Mouse (Mus musculus) myocyte (in vitro differentiated cells): ENCODE measurements at regions not wholly inside any gene's neighbourhood (a gene's known extent, or its start where the extent isn't known, plus 50 kb on each side); places are given as distances from the start of the nearest gene placed in this dataset.

Source experiments
- H3K27me3 ChIP-seq: one replicate; pipeline ENCODE4 v1.6.1; 2011; ENCODE audit not compliant: control insufficient read depth, insufficient read depth, insufficient read length
- H3K36me3 ChIP-seq: one replicate; pipeline ENCODE4 v1.6.1; 2011; ENCODE audit not compliant: control insufficient read depth, insufficient read depth
- H3K4me2 ChIP-seq: one replicate; pipeline ENCODE4 v1.6.1; 2011; ENCODE audit warnings: low read depth, control low read depth
- H3K4me3 ChIP-seq: one replicate; pipeline ENCODE4 v1.5.1; 2011; ENCODE audit warnings: mild to moderate bottlenecking, control low read depth, moderate library complexity
- H3K79me2 ChIP-seq: one replicate; pipeline ENCODE4 v1.6.1; 2011; ENCODE audit not compliant: control insufficient read depth, insufficient read depth
- H3ac ChIP-seq: one replicate; pipeline ENCODE4 v1.6.1; 2011; ENCODE audit not compliant: control insufficient read depth, insufficient read length
- CEBPB ChIP-seq: IDR thresholded peaks from 2 replicates; pipeline ENCODE4 v1.6.1; 2011; ENCODE audit warnings: mild to moderate bottlenecking, moderate library complexity; ENCODE audit not compliant: poor library complexity, insufficient read depth, severe bottlenecking
- E2F4 ChIP-seq: IDR thresholded peaks from one replicate; pipeline ENCODE4 v1.6.1; 2011; ENCODE audit warnings: mild to moderate bottlenecking, control low read depth, moderate library complexity; ENCODE audit not compliant: insufficient read depth
- MAX ChIP-seq: IDR thresholded peaks from one replicate; pipeline ENCODE4 v1.6.1; 2011; ENCODE audit warnings: low read depth, mild to moderate bottlenecking, control low read depth
- MYOD1 ChIP-seq, 3 experiments: IDR thresholded peaks; one replicate each; pipeline ENCODE4 v1.6.1; 2011; ENCODE audit warnings: control low read depth in 2 of 3, low read depth in 2 of 3, mild to moderate bottlenecking in 2 of 3, moderate library complexity in 1 of 3; ENCODE audit not compliant: insufficient read length in 2 of 3, control insufficient read depth in 1 of 3
- MYOG ChIP-seq, 3 experiments: IDR thresholded peaks; one replicate each; pipeline ENCODE4 v1.6.1; 2011; ENCODE audit warnings: control low read depth in 2 of 3, low read depth in 2 of 3, mild to moderate bottlenecking in 2 of 3; ENCODE audit not compliant: insufficient read length in 2 of 3, control insufficient read depth in 1 of 3, insufficient read depth in 1 of 3
- POLR2A ChIP-seq: IDR thresholded peaks from one replicate; pipeline ENCODE4 v1.6.1; 2011; ENCODE audit warnings: low read depth, mild to moderate bottlenecking, control low read depth, moderate library complexity; ENCODE audit not compliant: insufficient read length
- POLR2AphosphoS2 ChIP-seq: IDR thresholded peaks from one replicate; pipeline ENCODE4 v1.6.1; 2011; ENCODE audit warnings: low read depth, control low read depth; ENCODE audit not compliant: insufficient read length
- REST ChIP-seq: IDR thresholded peaks from one replicate; pipeline ENCODE4 v1.6.1; 2011; ENCODE audit warnings: mild to moderate bottlenecking, control low read depth, moderate library complexity; ENCODE audit not compliant: insufficient read depth, insufficient read length
- SRF ChIP-seq: IDR thresholded peaks from one replicate; pipeline ENCODE4 v1.6.1; 2011; ENCODE audit warnings: low read depth; ENCODE audit not compliant: control insufficient read depth, insufficient read length
- TCF12 ChIP-seq: IDR thresholded peaks from one replicate; pipeline ENCODE4 v1.6.1; 2011; ENCODE audit warnings: mild to moderate bottlenecking, control low read depth; ENCODE audit not compliant: poor library complexity, insufficient read depth, severe bottlenecking
- TCF3 ChIP-seq: IDR thresholded peaks from one replicate; pipeline ENCODE4 v1.6.1; 2011; ENCODE audit warnings: low read depth, control low read depth; ENCODE audit not compliant: insufficient read length
- USF1 ChIP-seq: IDR thresholded peaks from one replicate; pipeline ENCODE4 v1.6.1; 2011; ENCODE audit warnings: low read depth, mild to moderate bottlenecking, control low read depth, moderate library complexity

- H3K27me3 ChIP-seq, result no peaks in the 10 kb centered on the region
- H3K4me2 ChIP-seq, result no peak overlapping the region
- TF ChIP-seq REST (no peak), TCF3 (no peak), MYOG (IDR thresholded peaks at IDR 0.05; ENCODE audit: control insufficient read depth in 1 of 3, insufficient read depth in 1 of 3, insufficient read length in 2 of 3, low read depth in 2 of 3) (no peak), E2F4 (no peak), MAX (no peak), MYOD1 (IDR thresholded peaks at IDR 0.05; ENCODE audit: control insufficient read depth in 1 of 3, insufficient read length in 2 of 3, low read depth in 2 of 3) (no peak), POLR2A (no peak), TCF12 (no peak), USF1 (no peak), CEBPB (no peak), POLR2AphosphoS2 (no peak), SRF (no peak)
- H3K79me2 ChIP-seq, result no peaks in the 10 kb centered on the region
- no peaks in the 10 kb centered on the region for H3K36me3 ChIP-seq
- H3K4me3 ChIP-seq, result no peak overlapping the region
- no peak overlapping the region for H3ac ChIP-seq
Observed at GRCm38 (mm10) chr3:149331251-149331960, 341.1 kb upstream of the Adgrl2 start.

DNA sequence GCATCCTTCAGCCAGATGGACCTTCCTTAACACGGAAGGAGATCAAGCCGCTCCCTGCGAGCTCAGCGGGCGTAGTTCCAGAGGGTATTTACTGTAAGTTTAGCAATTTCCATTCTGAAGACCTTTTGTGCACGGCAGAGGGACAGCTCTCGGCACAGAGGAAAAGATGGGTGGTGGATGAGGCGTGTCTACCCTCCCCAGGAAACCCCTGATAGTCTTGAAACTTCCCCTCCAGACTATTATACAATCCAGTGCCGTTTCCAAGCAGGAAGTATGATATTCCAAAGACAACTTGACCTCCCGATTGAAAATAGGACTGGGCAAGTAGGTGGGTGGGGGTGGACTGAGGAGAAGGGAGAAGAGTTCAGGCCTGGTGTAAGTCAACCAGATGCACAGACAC lies 340.4 kb upstream of the Adgrl2 start:
- Histone ChIP-seq H3K4me3 (no peak overlapping the region), H3K4me2 (no peak overlapping the region), H3K27me3 (no peaks in the 10 kb centered on the region), H3ac (no peak overlapping the region), H3K36me3 (no peaks in the 10 kb centered on the region), H3K79me2 (no peaks in the 10 kb centered on the region)
- TF ChIP-seq TCF12 (no peak), MYOD1 (IDR thresholded peaks at IDR 0.05; ENCODE audit: control insufficient read depth in 1 of 3, insufficient read length in 2 of 3, low read depth in 2 of 3) (no peak), MAX (no peak), POLR2AphosphoS2 (no peak), REST (no peak), POLR2A (no peak), USF1 (no peak), MYOG (IDR thresholded peaks at IDR 0.05; ENCODE audit: control insufficient read depth in 1 of 3, insufficient read depth in 1 of 3, insufficient read length in 2 of 3, low read depth in 2 of 3) (no peak), E2F4 (no peak), SRF (no peak), TCF3 (no peak), CEBPB (no peak)

DNA sequence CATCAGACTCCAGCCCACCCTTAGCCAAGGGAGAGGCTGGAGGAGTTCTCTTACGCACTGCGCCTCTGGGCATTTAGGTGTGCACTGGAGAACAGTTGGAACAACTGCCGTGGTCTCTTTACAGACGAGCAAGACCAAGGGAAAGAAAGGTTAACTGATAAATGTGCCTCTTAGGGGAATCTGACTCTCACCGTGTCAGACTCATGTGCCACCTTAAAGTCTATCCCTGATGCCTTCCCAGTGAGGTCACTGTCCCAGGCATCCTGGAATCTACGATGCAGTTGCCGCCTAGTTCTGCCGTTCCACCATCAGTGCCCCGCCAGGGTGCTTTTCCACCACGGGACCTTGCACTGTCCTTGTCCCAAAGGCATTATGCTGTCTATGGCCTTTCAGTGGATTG lies 339.7 kb upstream of the Adgrl2 start:
- Histone ChIP-seq H3K4me2 (no peak overlapping the region), H3K4me3 (no peak overlapping the region), H3K36me3 (no peaks in the 10 kb centered on the region), H3ac (no peak overlapping the region), H3K79me2 (no peaks in the 10 kb centered on the region), H3K27me3 (no peaks in the 10 kb centered on the region)
- TF ChIP-seq USF1 (no peak), TCF3 (no peak)

DNA sequence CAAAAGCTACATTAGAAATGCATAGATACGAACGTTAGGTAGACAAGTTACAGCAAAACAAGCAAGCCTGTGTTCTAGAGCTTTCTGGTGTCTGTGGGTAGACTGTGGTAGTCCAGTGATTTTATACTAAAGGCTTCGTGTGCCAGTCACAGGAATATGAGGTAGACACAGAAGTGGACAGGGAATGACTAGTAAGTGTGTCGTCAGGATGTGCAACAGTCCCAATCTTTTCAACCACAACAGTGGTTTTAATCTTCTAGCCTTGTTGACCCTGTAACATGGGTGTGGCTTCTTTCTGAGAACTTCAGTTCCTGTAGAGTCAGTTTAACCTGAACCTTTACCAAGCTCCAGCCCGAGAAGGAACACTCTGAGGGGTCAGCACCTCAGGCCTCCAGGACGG lies 339.3 kb upstream of the Adgrl2 start:
- no peaks in the 10 kb centered on the region for H3K36me3 ChIP-seq
- H3K4me2 ChIP-seq, result no peak overlapping the region
- H3K27me3 ChIP-seq, result no peaks in the 10 kb centered on the region
- H3ac ChIP-seq, result no peak overlapping the region
- H3K4me3 ChIP-seq, result no peak overlapping the region
- no peak for TF ChIP-seq POLR2AphosphoS2
- TF ChIP-seq USF1, result no peak
- no peak for TF ChIP-seq CEBPB
- TF ChIP-seq SRF, result no peak
- TF ChIP-seq E2F4, result no peak
- TF ChIP-seq MAX, result no peak
- TF ChIP-seq TCF12, result no peak
- no peak for TF ChIP-seq TCF3
- TF ChIP-seq REST, result no peak
- no peak for TF ChIP-seq POLR2A
- TF ChIP-seq MYOD1 (IDR thresholded peaks at IDR 0.05; ENCODE audit: control insufficient read depth in 1 of 3, insufficient read length in 2 of 3, low read depth in 2 of 3), result no peak
- TF ChIP-seq MYOG (IDR thresholded peaks at IDR 0.05; ENCODE audit: control insufficient read depth in 1 of 3, insufficient read depth in 1 of 3, insufficient read length in 2 of 3, low read depth in 2 of 3), result no peak
- H3K79me2 ChIP-seq, result no peaks in the 10 kb centered on the region

- no peak overlapping the region for H3K4me2 ChIP-seq
- TF ChIP-seq TCF12 (no peak), REST (no peak), USF1 (no peak), E2F4 (no peak), POLR2A (no peak), TCF3 (no peak), POLR2AphosphoS2 (no peak), MAX (no peak), SRF (no peak), MYOD1 (IDR thresholded peaks at IDR 0.05; ENCODE audit: control insufficient read depth in 1 of 3, insufficient read length in 2 of 3, low read depth in 2 of 3) (no peak), CEBPB (no peak), MYOG (IDR thresholded peaks at IDR 0.05; ENCODE audit: control insufficient read depth in 1 of 3, insufficient read depth in 1 of 3, insufficient read length in 2 of 3, low read depth in 2 of 3) (no peak)
- H3ac ChIP-seq, result no peak overlapping the region
- H3K36me3 ChIP-seq, result no peaks in the 10 kb centered on the region
- H3K79me2 ChIP-seq, result no peaks in the 10 kb centered on the region
- no peaks in the 10 kb centered on the region for H3K27me3 ChIP-seq
- H3K4me3 ChIP-seq, result no peak overlapping the region
Observed at GRCm38 (mm10) chr3:149326664-149327063, 336.3 kb upstream of the Adgrl2 start.
